Mouse (Mus musculus) stomach, embryonic 16.5 days (tissue): ENCODE measurements at regions not wholly inside any gene's neighbourhood (a gene's known extent, or its start where the extent isn't known, plus 50 kb on each side); places are given as distances from the start of the nearest gene placed in this dataset.

Experiments
- ATAC-seq: fragments of 200-750 bp; cut with Nextera tagmentation; 2 replicates; pipeline ENCODE4 v1.8.0; 2017; ENCODE audit warnings: moderate number of reproducible peaks, moderate TSS enrichment; ENCODE audit not compliant: insufficient read depth, low FRiP score
- H3K27ac ChIP-seq: fragments of 300-500 bp; sonication (generic); 2 replicates; pipeline ENCODE4 v1.5.1; 2014; ENCODE audit warnings: low read length
- H3K27me3 ChIP-seq: fragments of 300-500 bp; sonication (generic); 2 replicates; pipeline ENCODE4 v1.6.1; 2014; ENCODE audit warnings: low read length, control low read depth, mixed read lengths; ENCODE audit not compliant: control insufficient read depth, insufficient read depth
- H3K36me3 ChIP-seq: fragments of 300-500 bp; sonication (generic); 2 replicates; pipeline ENCODE4 v1.6.1; 2014; ENCODE audit warnings: low read length; ENCODE audit not compliant: control insufficient read depth, insufficient read depth
- H3K4me1 ChIP-seq: fragments of 300-500 bp; sonication (generic); 2 replicates; pipeline ENCODE4 v1.6.1; 2014; ENCODE audit warnings: low read length, control low read depth, mixed read lengths; ENCODE audit not compliant: control insufficient read depth, insufficient read depth
- H3K4me2 ChIP-seq: fragments of 300-500 bp; sonication (generic); 2 replicates; pipeline ENCODE4 v1.6.1; 2014; ENCODE audit warnings: low read depth, low read length, mixed read lengths
- H3K4me3 ChIP-seq: fragments of 300-500 bp; sonication (generic); replicated peaks from 2 replicates; pipeline ENCODE4 v1.5.1; 2014; ENCODE audit warnings: mild to moderate bottlenecking, low read length
- H3K9ac ChIP-seq: fragments of 300-500 bp; sonication (generic); 2 replicates; pipeline ENCODE4 v1.6.1; 2014; ENCODE audit warnings: low read length
- H3K9me3 ChIP-seq: fragments of 300-500 bp; sonication (generic); replicated peaks from 2 replicates; pipeline ENCODE4 v1.6.1; 2016; ENCODE audit warnings: low read length, control low read depth; ENCODE audit not compliant: control insufficient read depth
- WGBS: fragments of 180-500 bp; shearing (Covaris S2); extraction: QIAGEN DNeasy Blood & Tissue Kit; methylation state at CpG from one replicate; pipeline ENCODE4 v1.1.7; 2014; 5-methylcytosine and 5-hydroxymethylcytosine counted together

DNA sequence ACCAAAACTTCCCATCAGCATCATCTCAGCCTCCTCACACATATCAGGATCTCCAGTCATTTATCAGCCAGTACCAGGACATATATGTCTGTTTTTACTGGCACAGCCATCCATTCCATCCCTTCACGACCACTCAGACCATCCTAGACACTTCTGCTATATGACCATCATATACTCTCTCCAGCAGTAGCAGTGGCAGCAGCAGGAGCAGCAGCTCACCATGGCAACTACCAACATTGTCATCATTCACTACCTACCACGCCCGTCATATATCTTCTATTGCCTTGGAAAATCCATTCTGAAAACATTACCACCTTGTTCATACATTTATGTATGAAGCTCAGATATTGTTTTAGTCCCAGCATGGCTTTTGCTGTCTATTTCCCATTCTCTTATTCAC, 276.1 kb upstream of the Gm21798 start:
- 81% methylated on average over 3 of the region's 3 CpGs for WGBS
- no peak for ATAC-seq
- Histone ChIP-seq H3K4me1 (no peaks in the 10 kb centered on the region), H3K9ac (no peak overlapping the region), H3K4me3 (no peak overlapping the region), H3K27me3 (no peaks in the 10 kb centered on the region), H3K9me3 (no peaks in the 10 kb centered on the region), H3K36me3 (no peaks in the 10 kb centered on the region), H3K4me2 (no peak overlapping the region), H3K27ac (no peak overlapping the region)

DNA sequence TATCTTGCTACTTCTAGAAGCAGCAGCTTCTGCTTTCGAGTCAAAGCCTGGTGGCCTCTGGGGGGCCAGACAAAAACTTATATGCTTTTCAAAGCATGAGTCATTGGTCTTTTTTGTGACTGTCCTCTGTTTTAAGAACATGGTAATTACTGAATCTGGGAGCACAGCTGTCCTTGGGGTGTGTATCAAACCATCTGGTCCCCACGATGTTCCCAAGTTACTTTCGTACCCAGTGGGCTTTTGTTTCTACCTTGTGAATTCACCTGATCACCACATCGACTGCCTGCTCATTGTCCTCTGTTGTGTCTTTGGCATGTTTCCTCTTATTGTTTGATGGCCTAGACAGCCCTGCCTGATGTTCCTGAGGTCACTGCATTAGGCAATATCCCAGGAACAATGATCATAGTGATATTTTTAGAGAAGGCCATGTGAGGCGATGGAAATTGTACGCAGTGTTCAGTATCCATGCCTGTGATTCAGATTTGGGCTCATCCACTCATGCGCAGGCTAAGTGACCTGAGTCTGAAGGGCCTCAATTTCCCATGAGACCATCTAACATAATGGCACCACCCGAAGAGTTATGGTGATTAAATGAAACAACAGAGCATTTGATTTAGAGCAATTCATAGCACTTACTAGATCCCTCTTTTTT, 275.1 kb upstream of the Gm21798 start:
- H3K9ac ChIP-seq: no peak overlapping the region
- no peaks in the 10 kb centered on the region for H3K36me3 ChIP-seq
- H3K4me3 ChIP-seq: no peak overlapping the region
- no peaks in the 10 kb centered on the region for H3K9me3 ChIP-seq
- no peak overlapping the region for H3K4me2 ChIP-seq
- 81% methylated on average over 8 of the region's 8 CpGs for WGBS
- no peak for ATAC-seq
- H3K27ac ChIP-seq: no peak overlapping the region
- no peaks in the 10 kb centered on the region for H3K27me3 ChIP-seq
- no peaks in the 10 kb centered on the region for H3K4me1 ChIP-seq

DNA sequence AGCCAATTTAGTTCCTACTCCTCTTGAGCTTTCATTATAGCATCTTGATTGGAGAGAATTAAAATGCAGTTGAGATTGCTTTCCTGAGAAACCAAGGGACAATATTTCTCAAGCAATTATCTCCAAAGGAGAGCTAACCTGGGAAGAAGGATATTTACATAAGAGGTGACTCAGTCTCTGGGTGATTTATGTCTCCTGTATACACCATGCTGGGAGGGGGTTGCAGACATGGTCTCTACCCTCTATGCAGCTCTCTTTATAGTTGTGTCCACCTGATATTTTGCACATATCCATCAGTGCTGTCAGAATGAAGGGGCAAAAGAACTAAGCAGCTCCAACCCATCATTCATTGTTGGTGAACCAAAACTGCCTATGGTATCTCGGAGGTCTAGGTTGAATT, 274.6 kb upstream of the Gm21798 start:
- Histone ChIP-seq H3K9ac (no peak overlapping the region), H3K36me3 (no peaks in the 10 kb centered on the region), H3K4me3 (no peak overlapping the region), H3K9me3 (no peaks in the 10 kb centered on the region), H3K4me1 (no peaks in the 10 kb centered on the region), H3K27ac (no peak overlapping the region), H3K4me2 (no peak overlapping the region), H3K27me3 (no peaks in the 10 kb centered on the region)
- ATAC-seq: no peak
- 70% methylated on average over 1 of the region's 1 CpGs for WGBS

DNA sequence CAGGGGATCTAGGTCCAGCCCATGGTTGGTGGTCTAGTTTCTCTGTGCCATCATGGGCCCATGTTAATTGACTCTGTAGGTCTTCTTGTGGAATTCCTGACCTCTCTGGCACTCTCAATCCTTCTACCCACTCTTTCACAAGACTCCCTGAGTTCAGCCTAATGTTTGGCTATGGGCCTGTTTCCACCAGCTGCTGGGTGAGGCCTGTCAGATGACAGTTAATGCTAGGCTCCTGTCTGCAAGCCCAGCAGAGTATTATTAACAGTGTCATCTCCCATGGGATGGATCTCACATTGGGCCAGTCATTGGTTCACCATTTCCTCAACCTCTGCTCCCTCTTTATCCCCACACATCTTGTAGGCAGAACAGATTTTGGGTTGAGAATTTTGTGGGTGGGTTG, 271.5 kb upstream of the Gm21798 start:
- ATAC-seq: no peak
- Histone ChIP-seq H3K4me3 (no peak overlapping the region), H3K27ac (no peak overlapping the region), H3K4me2 (no peak overlapping the region), H3K4me1 (no peaks in the 10 kb centered on the region), H3K36me3 (no peaks in the 10 kb centered on the region), H3K9ac (no peak overlapping the region), H3K9me3 (no peaks in the 10 kb centered on the region), H3K27me3 (no peaks in the 10 kb centered on the region)

DNA sequence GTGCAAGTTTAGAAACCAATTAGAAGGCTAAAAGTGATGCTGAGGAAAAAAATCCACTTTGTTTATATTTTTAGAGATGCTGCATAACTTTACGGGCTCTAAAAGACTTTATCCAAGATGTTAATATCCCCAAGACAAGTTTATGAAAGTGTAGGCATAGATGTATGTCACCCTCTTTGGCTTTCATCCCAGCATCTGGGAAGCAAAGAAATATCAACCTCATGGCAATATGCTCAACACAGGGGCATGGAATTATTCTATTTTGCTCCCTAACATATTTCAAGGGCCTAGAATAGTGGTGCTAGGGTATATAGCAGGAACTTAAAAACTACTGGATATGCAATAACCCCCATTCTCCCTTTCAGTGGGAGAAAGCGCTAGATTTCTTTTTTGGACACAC, 260.0 kb upstream of the Gm21798 start:
- no peaks in the 10 kb centered on the region for H3K4me1 ChIP-seq
- no peak overlapping the region for H3K9ac ChIP-seq
- H3K4me2 ChIP-seq: no peak overlapping the region
- ATAC-seq: no peak
- no peaks in the 10 kb centered on the region for H3K27me3 ChIP-seq
- no peaks in the 10 kb centered on the region for H3K36me3 ChIP-seq
- no peaks in the 10 kb centered on the region for H3K9me3 ChIP-seq
- WGBS: 72% methylated on average over 2 of the region's 2 CpGs
- no peak overlapping the region for H3K4me3 ChIP-seq
- H3K27ac ChIP-seq: no peak overlapping the region

DNA sequence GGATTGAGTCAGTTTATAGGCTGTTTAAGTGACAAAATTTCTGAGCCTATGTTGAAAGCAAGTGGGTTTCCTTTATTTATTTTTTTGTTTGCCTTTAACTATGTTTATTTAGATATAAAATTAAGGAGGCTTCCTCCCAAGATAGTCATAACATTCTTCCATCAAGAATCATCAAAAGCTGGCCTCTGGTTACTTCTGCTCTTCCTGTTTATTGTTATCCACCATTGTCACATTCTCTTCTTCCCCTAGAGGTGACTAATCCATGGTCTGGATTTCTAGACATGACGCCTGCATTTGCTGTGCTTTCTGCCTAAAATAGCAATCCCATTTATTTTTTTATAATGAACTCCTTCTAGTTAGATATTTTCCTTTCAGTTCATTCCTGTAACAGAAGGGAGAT, 259.3 kb upstream of the Gm21798 start:
- H3K27ac ChIP-seq: no peak overlapping the region
- H3K4me2 ChIP-seq: no peak overlapping the region
- no peak for ATAC-seq
- WGBS: 49% methylated on average over 1 of the region's 1 CpGs
- H3K9ac ChIP-seq: no peak overlapping the region
- H3K9me3 ChIP-seq: no peaks in the 10 kb centered on the region
- H3K27me3 ChIP-seq: no peaks in the 10 kb centered on the region
- no peaks in the 10 kb centered on the region for H3K4me1 ChIP-seq
- H3K4me3 ChIP-seq: no peak overlapping the region
- H3K36me3 ChIP-seq: no peaks in the 10 kb centered on the region

DNA sequence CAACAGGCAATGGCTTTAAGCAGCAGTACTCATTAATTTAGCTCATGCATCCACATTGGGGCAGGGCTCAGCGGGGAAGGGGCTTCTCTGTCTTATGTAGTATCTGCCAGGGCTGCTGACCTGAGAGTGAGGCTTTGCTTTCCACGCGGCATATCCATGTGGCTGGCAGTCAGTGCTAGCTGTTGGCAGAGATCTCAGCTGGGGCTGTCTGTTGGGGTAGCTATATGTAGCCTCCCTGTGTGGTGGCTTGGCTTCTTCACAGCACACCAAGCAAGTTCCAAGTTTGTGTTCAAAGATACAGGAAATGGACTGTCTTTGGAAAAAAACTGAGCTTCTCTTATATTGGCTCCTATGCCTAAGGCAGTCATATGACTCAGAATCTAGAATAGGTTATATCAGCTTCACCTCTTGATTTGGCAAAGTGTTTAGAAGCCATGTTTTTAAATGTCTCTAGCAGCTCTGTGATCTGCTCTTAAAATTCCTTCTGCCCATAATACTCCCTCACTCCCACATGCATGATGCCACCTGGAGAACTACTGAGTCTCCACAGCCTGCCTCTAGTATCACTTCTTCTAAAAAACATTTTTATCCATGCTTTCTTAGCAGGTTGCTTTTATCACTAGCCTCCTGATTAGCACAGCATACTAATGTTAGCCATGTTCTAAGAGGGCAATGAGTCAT, 254.9 kb upstream of the Gm21798 start:
- H3K9me3 ChIP-seq: no peaks in the 10 kb centered on the region
- no peaks in the 10 kb centered on the region for H3K27me3 ChIP-seq
- no peaks in the 10 kb centered on the region for H3K36me3 ChIP-seq
- ATAC-seq: no peak
- H3K27ac ChIP-seq: no peak overlapping the region
- 71% methylated on average over 3 of the region's 3 CpGs for WGBS
- H3K4me3 ChIP-seq: no peak overlapping the region
- no peaks in the 10 kb centered on the region for H3K4me1 ChIP-seq
- no peak overlapping the region for H3K9ac ChIP-seq
- no peak overlapping the region for H3K4me2 ChIP-seq

DNA sequence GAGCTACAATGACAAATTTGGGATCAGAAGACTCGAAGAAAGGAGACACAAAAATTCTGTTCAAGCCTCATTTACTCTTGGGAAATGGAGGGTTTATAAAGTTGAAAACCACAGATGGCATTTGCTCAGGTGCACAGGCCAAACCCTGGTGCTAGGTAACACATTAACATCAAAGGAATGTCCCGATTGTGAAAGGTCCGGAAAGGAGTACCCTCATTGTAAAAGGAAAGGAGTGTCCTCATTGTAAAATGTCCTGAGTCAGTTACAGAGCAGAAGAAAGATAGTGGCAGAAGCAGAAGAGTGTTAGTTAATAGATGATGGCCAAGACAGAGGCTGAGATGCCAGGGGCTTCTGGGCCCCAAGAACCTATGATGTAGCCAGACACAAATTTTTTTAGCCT, 252.8 kb upstream of the Gm21798 start:
- no peak overlapping the region for H3K4me3 ChIP-seq
- H3K4me2 ChIP-seq: no peak overlapping the region
- no peaks in the 10 kb centered on the region for H3K4me1 ChIP-seq
- no peak overlapping the region for H3K9ac ChIP-seq
- ATAC-seq: no peak
- H3K36me3 ChIP-seq: no peaks in the 10 kb centered on the region
- H3K9me3 ChIP-seq: no peaks in the 10 kb centered on the region
- no peak overlapping the region for H3K27ac ChIP-seq
- no peaks in the 10 kb centered on the region for H3K27me3 ChIP-seq
- WGBS: 55% methylated on average over 3 of the region's 3 CpGs

DNA sequence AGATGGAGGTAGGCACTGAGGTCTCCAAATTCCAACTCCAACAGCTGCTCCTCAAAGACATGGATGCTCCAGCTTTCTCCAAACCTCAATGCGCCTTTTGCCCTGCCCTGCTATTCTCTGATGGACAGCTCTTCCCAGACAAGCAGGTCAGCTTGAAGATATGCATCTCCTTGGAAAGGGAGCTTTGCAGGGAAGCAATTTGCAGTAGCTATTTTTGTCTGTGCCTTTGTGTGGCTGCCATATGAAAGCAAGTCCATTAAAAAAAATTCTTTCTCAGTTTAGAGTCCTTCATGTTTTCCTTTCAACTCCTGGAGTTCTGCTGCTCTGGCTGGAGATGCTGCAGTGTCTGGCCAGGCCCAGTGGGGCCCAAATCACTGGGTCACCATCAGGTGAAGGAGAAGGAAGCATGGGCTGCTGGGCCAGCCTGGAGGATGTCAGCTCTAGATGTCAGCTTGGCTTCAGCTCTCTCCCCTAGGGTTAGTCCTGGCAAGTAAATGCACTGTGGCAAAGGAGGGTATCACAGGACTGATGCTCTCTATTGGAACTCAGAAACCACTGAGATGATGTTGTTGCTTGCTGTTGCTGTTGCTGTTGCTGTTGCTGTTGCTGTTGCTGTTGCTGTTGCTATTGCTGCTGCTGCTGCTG, 240.5 kb upstream of the Gm21798 start:
- Histone ChIP-seq H3K4me1 (no peaks in the 10 kb centered on the region), H3K27me3 (no peaks in the 10 kb centered on the region), H3K9me3 (no peaks in the 10 kb centered on the region), H3K4me2 (no peak overlapping the region), H3K36me3 (no peaks in the 10 kb centered on the region), H3K9ac (no peak overlapping the region), H3K27ac (no peak overlapping the region), H3K4me3 (no peak overlapping the region)
- ATAC-seq: no peak
- WGBS: 79% methylated on average over 1 of the region's 1 CpGs
